Mouse (Mus musculus) v-Abl transformed pro-B cells (cell line): ENCODE measurements around the gene Kcnh7.
"Not testable (repeated sequence)": the region's sequence is repeated elsewhere in the genome, so short reads cannot be mapped to it uniquely, and the experiment has no call there.

Source experiments
- in situ Hi-C, 2 experiments: fragments of 400-800 bp; cut with MboI; formaldehyde crosslinking; loops; one replicate each; pipeline ENCODE4 v1.15.1; 2025; ENCODE audit not compliant: unreplicated experiment in 2 of 2

Gene Kcnh7

DNA sequence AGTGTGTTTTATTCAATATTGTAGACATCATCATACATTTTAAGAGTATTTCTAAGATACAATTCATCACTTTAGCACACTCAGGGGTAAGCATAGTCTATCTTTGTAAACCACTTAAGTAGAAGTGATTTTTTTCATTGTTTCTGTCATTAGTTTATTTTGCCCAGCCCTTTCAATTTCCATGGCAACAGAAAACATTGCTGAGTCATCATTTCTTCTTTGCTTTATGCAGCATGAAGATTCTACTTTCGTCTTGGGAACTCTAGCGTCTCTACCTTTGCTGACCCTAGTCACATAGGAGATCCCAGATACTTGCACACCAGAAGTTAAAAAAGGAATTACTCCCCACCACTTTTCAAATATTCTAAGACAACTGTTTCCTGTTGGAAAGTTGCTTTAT is 456.4 kb downstream of the Kcnh7 start:
- in situ Hi-C loops = no loop called here

- in situ Hi-C loops = no loop called here
These were observed 458.1 kb downstream of the Kcnh7 start for GRCm38 (mm10) chr2:62725946-62726345.

GRCm38 (mm10) chr2:62718411-62718810 is 465.7 kb downstream of the Kcnh7 start:
- in situ Hi-C loops = no loop called here

DNA sequence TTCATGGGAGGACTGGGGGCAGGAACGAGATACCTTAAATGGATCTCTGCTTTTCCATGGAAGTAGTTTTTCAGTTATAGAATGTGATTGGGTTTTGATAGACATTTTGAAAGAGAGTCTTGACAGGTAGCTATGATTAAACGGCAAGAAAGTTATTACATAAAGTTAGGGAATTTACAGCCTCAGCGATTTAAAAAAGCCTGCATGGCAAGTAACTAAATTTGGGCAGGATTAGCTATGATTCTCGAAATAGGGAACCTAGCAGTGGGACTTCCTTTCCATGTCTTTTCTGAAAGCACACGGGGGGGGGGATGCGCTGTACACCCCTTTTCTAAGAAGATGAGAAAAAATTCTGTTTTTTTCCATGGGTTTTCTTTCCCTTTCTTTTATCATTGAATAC is 466.8 kb downstream of the Kcnh7 start:
- in situ Hi-C loops = no loop called here

GRCm38 (mm10) chr2:62715260-62715659 is 468.8 kb downstream of the Kcnh7 start:
- in situ Hi-C loops = no loop called here

DNA sequence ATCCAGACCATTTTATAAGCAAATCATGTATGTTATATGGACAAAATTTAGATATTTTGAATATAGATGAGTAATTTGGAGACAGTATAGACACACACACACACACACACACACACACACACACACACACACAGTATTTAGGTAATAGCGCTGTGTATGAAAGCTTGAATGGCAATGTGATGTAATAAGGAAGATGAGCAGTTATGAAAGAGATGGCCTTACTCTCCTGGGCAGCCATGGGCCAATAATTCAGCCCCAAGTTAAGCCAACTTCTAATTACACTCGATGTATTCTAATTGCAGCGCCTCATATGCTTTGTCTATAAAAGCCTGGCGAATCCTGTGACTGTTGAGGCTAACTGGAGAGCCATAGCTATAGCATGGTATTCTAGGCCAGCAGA is 469.7 kb downstream of the Kcnh7 start:
- in situ Hi-C loops = not testable (repeated sequence)

DNA sequence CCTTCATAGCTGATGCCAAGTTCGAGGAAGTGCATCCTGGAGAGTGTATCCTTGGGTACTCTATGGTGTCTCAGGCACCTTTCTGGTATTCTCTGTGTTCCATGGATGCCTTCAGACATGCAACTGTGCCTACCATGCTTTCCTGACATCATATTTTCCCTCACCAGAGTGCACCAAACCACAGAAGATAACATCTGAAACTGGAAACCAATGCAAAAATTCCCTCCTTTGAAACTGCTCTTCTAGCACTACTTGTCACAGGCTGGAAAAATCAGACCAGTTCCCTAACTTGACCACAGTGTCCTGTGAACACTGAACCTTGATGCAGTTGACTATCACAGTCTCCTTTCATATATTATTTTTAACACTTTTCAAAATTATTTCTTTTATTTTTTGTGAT is 474.5 kb downstream of the Kcnh7 start:
- in situ Hi-C loops = no loop called here

DNA sequence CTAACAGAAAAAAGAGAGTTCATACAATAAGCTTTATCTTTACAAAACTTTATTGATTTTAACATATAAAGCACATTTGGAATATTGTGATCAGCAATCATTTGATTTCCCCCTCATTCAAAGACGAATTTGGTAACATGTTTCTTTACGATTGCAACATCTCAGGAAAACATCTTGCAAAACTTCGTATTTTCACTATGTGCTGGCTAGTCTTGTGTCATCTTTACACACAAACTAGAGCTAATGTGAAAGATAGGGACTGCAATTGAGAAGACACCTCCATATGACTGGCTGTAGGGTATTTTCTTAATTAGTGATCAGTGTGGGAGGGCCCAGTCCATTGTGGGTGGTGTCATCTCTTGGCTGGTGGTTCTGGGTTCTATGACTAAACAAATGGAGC is 477.8 kb downstream of the Kcnh7 start:
- in situ Hi-C loops = no loop called here

GRCm38 (mm10) chr2:62685934-62686333 is 498.2 kb downstream of the Kcnh7 start:
- in situ Hi-C loops = no loop called here

DNA sequence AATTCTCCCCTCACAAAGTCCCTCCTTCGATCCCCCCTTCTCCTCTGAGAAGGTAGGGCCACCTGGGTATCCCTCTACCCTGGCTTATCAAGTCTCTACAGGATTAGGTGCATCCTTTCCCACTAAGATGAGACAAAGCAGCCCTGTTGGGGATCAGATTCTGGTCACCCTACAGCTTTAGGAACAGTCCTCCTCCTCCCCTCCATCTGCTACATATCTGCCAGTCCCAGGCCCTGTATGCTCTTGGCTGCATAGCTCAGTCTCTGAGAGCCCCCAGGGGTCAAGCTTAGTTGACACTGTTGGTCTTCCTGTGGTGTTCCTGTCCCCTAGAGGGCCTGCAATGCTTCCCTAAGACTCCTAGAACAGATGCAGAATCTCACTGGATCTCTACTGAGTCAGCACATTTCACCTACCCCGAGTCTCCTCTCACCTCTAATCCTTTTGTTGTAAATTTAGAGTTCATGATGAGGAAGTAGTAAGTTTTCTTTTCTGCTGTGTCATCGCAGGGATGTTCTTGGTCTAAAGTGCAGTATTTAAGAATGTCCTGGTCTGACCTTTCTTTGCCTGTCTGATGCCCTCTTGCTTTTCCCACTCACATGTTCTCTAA is 499.0 kb downstream of the Kcnh7 start:
- in situ Hi-C loops = no loop called here

DNA sequence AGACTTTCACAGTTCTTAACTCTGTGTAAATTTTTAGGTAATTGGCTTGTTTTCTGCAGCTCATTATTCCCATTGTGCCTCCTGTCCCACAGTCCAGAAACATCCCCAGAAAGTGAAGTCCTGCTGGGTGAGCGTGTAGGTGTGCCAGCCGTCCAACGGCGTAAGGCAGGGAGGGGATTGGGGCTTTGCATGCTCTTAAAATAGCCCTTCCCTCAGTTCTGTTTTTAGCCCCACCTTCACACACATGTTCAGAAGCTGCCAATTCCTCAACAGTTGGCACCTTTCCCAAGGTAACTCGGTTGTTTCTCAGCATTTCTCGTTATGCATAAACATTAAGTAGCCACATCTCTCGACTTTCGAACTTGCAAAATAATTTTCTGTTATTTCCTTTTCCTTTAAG is 502.4 kb downstream of the Kcnh7 start:
- in situ Hi-C loops = no loop called here

DNA sequence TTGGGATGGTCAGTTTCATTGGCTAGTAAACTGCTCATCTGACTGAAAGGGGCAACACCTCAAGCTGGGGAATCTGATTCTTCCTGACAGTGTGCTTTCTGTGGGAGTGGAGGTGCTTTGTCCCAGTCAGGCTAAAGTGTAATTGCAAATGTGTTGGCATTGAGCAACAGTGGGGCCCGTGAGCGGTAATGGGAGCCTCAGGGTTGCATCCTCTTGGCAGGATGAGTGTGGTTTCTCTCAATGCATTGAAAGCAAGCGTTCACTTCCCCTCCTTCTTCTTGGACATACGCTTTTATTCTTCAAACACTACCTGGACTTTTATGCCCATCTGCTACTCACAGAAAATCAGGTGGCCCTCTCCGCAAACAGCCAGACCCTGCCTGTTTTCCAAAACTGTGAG is 511.3 kb downstream of the Kcnh7 start:
- in situ Hi-C loops = loop anchor here in 1 of 2 experiments (25.0 kb wide), 1 partner anchor 1960 kb away; the partner anchor contains the start of gene Itgb6

DNA sequence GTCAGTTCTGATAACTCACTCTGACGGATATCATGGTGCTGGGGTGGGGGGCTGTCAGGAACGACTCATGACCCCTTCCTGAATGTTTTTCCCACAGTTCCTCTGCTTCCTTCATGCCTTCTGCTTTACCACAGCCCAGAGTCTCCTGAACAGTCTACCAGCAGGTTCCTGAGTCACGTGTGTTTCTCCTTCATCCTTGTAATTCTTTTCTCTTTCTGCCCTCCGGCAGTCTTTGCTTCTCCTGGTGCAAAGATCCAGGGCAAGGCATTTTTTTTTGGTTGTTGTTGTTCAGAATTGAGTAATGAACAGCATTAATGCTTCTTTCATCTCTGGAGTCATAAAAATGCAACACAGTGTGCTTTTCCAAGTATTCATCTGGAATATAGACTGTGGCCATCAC is 513.3 kb downstream of the Kcnh7 start:
- in situ Hi-C loops = loop anchor here in 1 of 2 experiments (25.0 kb wide), 1 partner anchor 1958 kb away; the partner anchor contains the start of gene Itgb6

DNA sequence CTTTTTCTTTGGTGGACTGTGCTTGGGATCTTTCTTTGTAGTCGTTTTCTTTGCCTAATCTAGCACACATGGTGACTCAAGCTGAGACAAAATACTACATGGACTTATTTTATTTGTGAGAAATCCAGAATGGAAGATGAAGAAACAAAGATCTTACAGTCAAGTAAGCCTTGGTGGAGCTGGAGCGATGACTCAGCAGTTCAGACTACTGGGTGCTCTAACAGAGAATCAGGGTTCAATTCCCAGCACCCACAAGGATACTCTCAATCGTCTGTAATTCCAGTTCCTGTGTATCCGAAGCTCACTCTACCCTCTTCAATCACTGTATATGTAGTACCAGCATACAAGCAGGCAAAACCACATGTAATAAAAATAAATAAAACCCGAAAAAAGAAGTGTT is 513.8 kb downstream of the Kcnh7 start:
- in situ Hi-C loops = loop anchor here in 1 of 2 experiments (25.0 kb wide), 1 partner anchor 1958 kb away; the partner anchor contains the start of gene Itgb6

DNA sequence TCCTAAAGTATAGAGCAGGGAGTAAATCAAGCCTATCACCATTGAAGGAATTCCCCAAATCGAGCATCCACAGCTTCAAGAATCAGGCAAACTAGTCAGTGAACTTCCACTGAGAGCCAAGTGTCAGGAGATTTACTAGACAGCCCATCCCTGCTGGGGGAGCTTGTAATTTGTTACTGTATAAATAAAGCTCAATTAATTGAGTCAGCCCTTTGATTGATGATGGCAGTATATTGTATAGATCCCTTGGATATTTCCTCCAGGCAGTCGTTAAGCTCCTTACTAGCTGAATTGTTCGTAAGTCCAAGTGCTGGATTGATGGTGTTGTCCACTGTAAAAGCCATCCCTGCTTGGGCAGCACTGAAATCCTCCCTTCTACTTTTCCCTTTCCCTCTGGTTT is 514.2 kb downstream of the Kcnh7 start:
- in situ Hi-C loops = loop anchor here in 1 of 2 experiments (25.0 kb wide), 1 partner anchor 1958 kb away; the partner anchor contains the start of gene Itgb6

- in situ Hi-C loops = loop anchor here in 1 of 2 experiments (25.0 kb wide), 1 partner anchor 1953 kb away; the partner anchor contains the start of gene Itgb6
These were observed 518.6 kb downstream of the Kcnh7 start for GRCm38 (mm10) chr2:62665536-62665935.

GRCm38 (mm10) chr2:62664839-62665238 is 519.2 kb downstream of the Kcnh7 start:
- in situ Hi-C loops = loop anchor here in 1 of 2 experiments (25.0 kb wide), 1 partner anchor 1953 kb away; the partner anchor contains the start of gene Itgb6

DNA sequence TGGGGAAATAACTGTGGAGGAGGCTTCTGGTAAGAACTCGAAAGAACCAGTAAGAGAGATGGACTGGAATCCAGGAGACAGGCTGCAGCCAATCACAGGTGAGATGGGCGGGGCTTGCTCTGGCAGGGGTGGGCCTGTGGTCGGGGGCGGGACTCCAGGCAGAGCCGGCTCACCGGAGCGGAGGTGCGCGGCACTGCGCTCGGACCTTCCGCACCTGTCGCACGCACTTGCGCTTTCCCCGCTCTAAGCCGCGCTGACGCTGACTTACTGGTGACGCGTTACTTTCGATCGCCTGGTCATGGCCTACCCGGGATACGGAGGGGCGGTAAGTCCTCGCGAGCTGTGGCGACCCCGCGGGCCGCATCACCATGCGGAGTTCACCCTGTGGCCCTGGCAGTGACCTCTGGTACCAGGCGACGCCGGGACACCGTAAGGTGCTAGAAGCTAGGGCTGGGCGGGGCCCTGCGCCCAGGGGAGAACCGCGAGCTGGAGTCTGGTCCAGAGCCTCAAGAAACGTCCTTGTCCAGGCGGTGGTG is 519.9 kb downstream of the Kcnh7 start, which contains the start of gene Gca:
TSS of gene Gca (plus strand) at position 151 of the 536 bp plus-strand sequence.
- in situ Hi-C loops = loop anchor here in 1 of 2 experiments (25.0 kb wide), 1 partner anchor 1952 kb away; the partner anchor contains the start of gene Itgb6

DNA sequence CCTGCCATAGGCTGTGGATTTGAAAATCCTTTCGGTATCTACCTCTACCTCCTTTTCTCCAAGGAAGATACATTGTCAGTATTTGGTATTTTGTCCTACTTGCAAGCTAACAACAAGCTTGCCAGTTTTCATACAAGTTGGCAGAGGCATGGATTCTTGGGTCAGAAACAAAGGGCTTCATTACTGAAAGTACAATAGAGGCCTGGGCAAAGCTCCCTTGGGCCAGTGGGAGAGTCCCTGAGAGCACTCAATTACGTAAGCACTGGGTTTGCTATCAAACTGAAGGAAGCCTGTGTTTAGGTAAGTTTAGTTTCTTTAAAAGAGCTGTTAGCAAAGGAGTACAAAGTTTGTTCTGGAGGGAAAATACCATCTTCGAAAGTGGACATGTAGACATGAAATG is 521.5 kb downstream of the Kcnh7 start:
- in situ Hi-C loops = loop anchor here in 1 of 2 experiments (25.0 kb wide), 1 partner anchor 1950 kb away; the partner anchor contains the start of gene Itgb6

- in situ Hi-C loops = loop anchor here in 1 of 2 experiments (25.0 kb wide), 1 partner anchor 1948 kb away; the partner anchor contains the start of gene Itgb6
These were observed 523.5 kb downstream of the Kcnh7 start for GRCm38 (mm10) chr2:62660565-62660964.

GRCm38 (mm10) chr2:62656072-62656471 is 528.0 kb downstream of the Kcnh7 start:
- in situ Hi-C loops = loop anchor here in 1 of 2 experiments (25.0 kb wide), 1 partner anchor 1944 kb away; the partner anchor contains the start of gene Itgb6
